Mouse (Mus musculus): ENCODE results near the gene Cd151.

DNA sequence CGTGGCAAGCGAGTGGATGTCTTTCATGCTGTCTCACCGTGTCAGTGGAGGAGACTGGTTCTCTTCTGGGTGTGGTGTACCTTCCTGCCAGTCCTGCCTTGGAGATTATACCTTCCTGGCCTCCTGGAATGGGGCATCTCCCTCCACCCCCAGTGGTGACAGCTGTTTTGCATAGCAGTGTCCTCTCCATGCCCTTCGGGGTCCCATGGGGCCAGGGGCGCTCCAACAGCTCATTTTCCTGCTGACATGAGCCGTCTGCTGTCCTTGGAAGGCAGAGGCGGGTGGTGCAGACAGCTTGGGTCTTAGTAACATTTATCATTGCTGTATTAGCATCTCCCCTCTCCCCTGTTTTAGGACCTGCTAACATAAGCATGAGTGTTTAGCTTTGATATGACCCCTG lies 19.9 kb downstream of the Cd151 start:
- TF ChIP-seq CTCF (IDR thresholded peaks at IDR 0.05; ENCODE audit: extremely low read depth, insufficient read depth, insufficient read length, insufficient replicate concordance), result no peak
- no peak for TF ChIP-seq POLR2A (IDR thresholded peaks at IDR 0.05; ENCODE audit: low read depth, low read length)

All from spleen, adult 2 months (tissue).